Mouse (Mus musculus) hindbrain, embryonic 10.5 days (tissue): Measurements from ENCODE around the gene Ddrgk1. TPM values are rescaled to one million over a fixed set of nuclear protein-coding genes. Genes with fewer than 3 reads are reported as not detected.

Experiments used
- DNase-seq: peaks from one replicate; pipeline ENCODE4 v3.0.0-alpha.2; 2017; ENCODE audit warnings: low spot score
- H3K27ac ChIP-seq: fragments of 300-500 bp; sonication (generic); 2 replicates; pipeline ENCODE4 v1.5.1; 2016; ENCODE audit warnings: mild to moderate bottlenecking, moderate library complexity
- H3K27me3 ChIP-seq: fragments of 300-500 bp; sonication (generic); 2 replicates; pipeline ENCODE4 v1.6.1; 2016; ENCODE audit warnings: mild to moderate bottlenecking; ENCODE audit not compliant: poor library complexity, insufficient read depth, severe bottlenecking
- H3K36me3 ChIP-seq: fragments of 300-500 bp; sonication (generic); 2 replicates; pipeline ENCODE4 v1.6.1; 2016; ENCODE audit warnings: mild to moderate bottlenecking, moderate library complexity
- H3K4me1 ChIP-seq: fragments of 300-500 bp; sonication (generic); replicated peaks from 2 replicates; pipeline ENCODE4 v1.6.1; 2016; ENCODE audit warnings: mild to moderate bottlenecking
- H3K4me3 ChIP-seq: fragments of 300-500 bp; sonication (generic); 2 replicates; pipeline ENCODE4 v1.5.1; 2016; ENCODE audit warnings: mild to moderate bottlenecking, moderate library complexity
- H3K9me3 ChIP-seq: fragments of 300-500 bp; sonication (generic); 2 replicates; pipeline ENCODE4 v1.6.1; 2016; ENCODE audit warnings: mild to moderate bottlenecking, moderate library complexity
- WGBS: fragments of 180-500 bp; shearing (Covaris S2); methylation state at CpG from one replicate; pipeline ENCODE4 v1.1.7; 2016; 5-methylcytosine and 5-hydroxymethylcytosine counted together
- polyA plus RNA-seq: library from polyadenylated mRNA; unstranded; fragments of >200 nt; fragmentation: Nextera tagmentation; extraction: Ambion mirVana; gene quantifications from 2 replicates; pipeline ENCODE4 v1.2.1, GENCODE M21; 2016

Gene Ddrgk1
- 47.1 and 50.7 TPM in 2 replicates for polyA plus RNA-seq

GRCm38 (mm10) chr2:130664102-130664701 is at the start of gene Ddrgk1:
Gene Ddrgk1, minus strand, starts transcription at chr2:130664659.
- Histone ChIP-seq H3K27ac (peak within 1 kb of the TSS; percentile 98), H3K4me1 (peaks cover 34% of the 10 kb centered on the region), H3K36me3 (peaks cover 37% of the 10 kb centered on the region), H3K27me3 (no peaks in the 10 kb centered on the region), H3K4me3 (peak within 1 kb of the TSS; percentile 67), H3K9me3 (no peaks in the 10 kb centered on the region)
- under 1% methylated on average over 40 of the region's 40 CpGs for WGBS
- DNase-seq: peak; percentile 94

- Histone ChIP-seq H3K27me3 (no peaks in the 10 kb centered on the region), H3K9me3 (no peaks in the 10 kb centered on the region), H3K4me3 (no peak overlapping the region), H3K36me3 (peaks cover 32% of the 10 kb centered on the region), H3K27ac (no peak overlapping the region), H3K4me1 (0 out of 2 replicates have a peak, but pooled peaks cover 2% of the 10 kb centered on the region)
- no peak for DNase-seq
- WGBS: 72% methylated on average over 10 of the region's 10 CpGs
Measured at GRCm38 (mm10) chr2:130707057-130707456, 42.6 kb upstream of the Ddrgk1 start.

GRCm38 (mm10) chr2:130706602-130707001 is 42.1 kb upstream of the Ddrgk1 start:
- WGBS: 70% methylated on average over 4 of the region's 4 CpGs
- Histone ChIP-seq H3K27ac (no peak overlapping the region), H3K4me1 (0 out of 2 replicates have a peak, but pooled peaks cover 2% of the 10 kb centered on the region), H3K36me3 (peaks cover 28% of the 10 kb centered on the region), H3K4me3 (no peak overlapping the region), H3K9me3 (no peaks in the 10 kb centered on the region), H3K27me3 (no peaks in the 10 kb centered on the region)
- no peak for DNase-seq

GRCm38 (mm10) chr2:130705178-130705577 is 40.7 kb upstream of the Ddrgk1 start:
- Histone ChIP-seq H3K27ac (no peak overlapping the region), H3K27me3 (peaks cover 10% of the 10 kb centered on the region), H3K4me3 (no peak overlapping the region), H3K36me3 (peaks cover 14% of the 10 kb centered on the region), H3K9me3 (no peaks in the 10 kb centered on the region), H3K4me1 (0 out of 2 replicates have a peak, but pooled peaks cover 2% of the 10 kb centered on the region)
- no peak for DNase-seq
- WGBS: 73% methylated on average over 6 of the region's 6 CpGs

- Histone ChIP-seq H3K27ac (no peak overlapping the region), H3K27me3 (peaks cover 18% of the 10 kb centered on the region), H3K4me1 (0 out of 2 replicates have a peak, but pooled peaks cover 2% of the 10 kb centered on the region), H3K4me3 (no peak overlapping the region), H3K9me3 (no peaks in the 10 kb centered on the region), H3K36me3 (peaks cover 5% of the 10 kb centered on the region)
- DNase-seq: no peak
- 69% methylated on average over 9 of the region's 9 CpGs for WGBS
Measured at GRCm38 (mm10) chr2:130704040-130705001, 39.9 kb upstream of the Ddrgk1 start.

- Histone ChIP-seq H3K27me3 (peaks cover 75% of the 10 kb centered on the region), H3K27ac (peak overlapping the region; percentile 42; the same call in 1 of the 2 replicates), H3K4me3 (peak overlapping the region; percentile 75), H3K36me3 (no peaks in the 10 kb centered on the region), H3K4me1 (peaks cover 20% of the 10 kb centered on the region), H3K9me3 (no peaks in the 10 kb centered on the region)
- no peak for DNase-seq
- 3% methylated on average over 14 of the region's 14 CpGs for WGBS
Measured at GRCm38 (mm10) chr2:130697821-130698266, 33.4 kb upstream of the Ddrgk1 start.

GRCm38 (mm10) chr2:130697153-130697810 is 32.8 kb upstream of the Ddrgk1 start, which contains the start of gene Slc4a11:
Gene Slc4a11, minus strand, starts transcription at chr2:130697519.
- peak within 1 kb of the TSS; percentile 75 for H3K4me3 ChIP-seq
- H3K9me3 ChIP-seq: no peaks in the 10 kb centered on the region
- 1% methylated on average over 65 of the region's 65 CpGs for WGBS
- peaks cover 75% of the 10 kb centered on the region for H3K27me3 ChIP-seq
- H3K36me3 ChIP-seq: no peaks in the 10 kb centered on the region
- peak within 1 kb of the TSS; percentile 42; the same call in 1 of the 2 replicates for H3K27ac ChIP-seq
- peak; percentile 58 for DNase-seq
- peaks cover 20% of the 10 kb centered on the region for H3K4me1 ChIP-seq

GRCm38 (mm10) chr2:130696700-130697152 is 32.3 kb upstream of the Ddrgk1 start:
- Histone ChIP-seq H3K4me1 (peaks cover 20% of the 10 kb centered on the region), H3K4me3 (peak overlapping the region; percentile 75)

GRCm38 (mm10) chr2:130693563-130693962 is 29.1 kb upstream of the Ddrgk1 start:
- WGBS: 38% methylated on average over 3 of the region's 3 CpGs
- no peaks in the 10 kb centered on the region for H3K36me3 ChIP-seq

More at GRCm38 (mm10) chr2:130696700-130697152, 32.3 kb upstream of the Ddrgk1 start:
- Histone ChIP-seq H3K9me3 (no peaks in the 10 kb centered on the region), H3K27ac (no peak overlapping the region), H3K27me3 (peaks cover 75% of the 10 kb centered on the region), H3K36me3 (no peaks in the 10 kb centered on the region)
- WGBS: 1% methylated on average over 31 of the region's 31 CpGs
- no peak for DNase-seq

GRCm38 (mm10) chr2:130689011-130689410 is 24.6 kb upstream of the Ddrgk1 start:
- DNase-seq: no peak
- Histone ChIP-seq H3K4me3 (no peak overlapping the region), H3K27ac (no peak overlapping the region), H3K4me1 (no peaks in the 10 kb centered on the region), H3K27me3 (peaks cover 5% of the 10 kb centered on the region), H3K9me3 (no peaks in the 10 kb centered on the region), H3K36me3 (peaks cover 30% of the 10 kb centered on the region)
- 82% methylated on average over 2 of the region's 2 CpGs for WGBS

More at GRCm38 (mm10) chr2:130693563-130693962, 29.1 kb upstream of the Ddrgk1 start:
- H3K4me3 ChIP-seq: no peak overlapping the region
- DNase-seq: no peak
- peaks cover 20% of the 10 kb centered on the region for H3K4me1 ChIP-seq
- H3K9me3 ChIP-seq: no peaks in the 10 kb centered on the region
- peaks cover 50% of the 10 kb centered on the region for H3K27me3 ChIP-seq
- H3K27ac ChIP-seq: no peak overlapping the region

GRCm38 (mm10) chr2:130685426-130685825 is 21.0 kb upstream of the Ddrgk1 start:
- Histone ChIP-seq H3K36me3 (peaks cover 65% of the 10 kb centered on the region), H3K27ac (no peak overlapping the region), H3K9me3 (no peaks in the 10 kb centered on the region), H3K27me3 (no peaks in the 10 kb centered on the region), H3K4me1 (no peaks in the 10 kb centered on the region), H3K4me3 (no peak overlapping the region)
- whole genome bisulfite sequencing: 87% methylated on average over 9 of the region's 9 CpGs
- no peak for DNase-seq

GRCm38 (mm10) chr2:130681531-130681930 is 17.1 kb upstream of the Ddrgk1 start:
- WGBS: 90% methylated on average over 3 of the region's 3 CpGs
- DNase-seq: no peak
- no peaks in the 10 kb centered on the region for H3K9me3 ChIP-seq
- H3K36me3 ChIP-seq: peaks cover 97% of the 10 kb centered on the region
- H3K27me3 ChIP-seq: no peaks in the 10 kb centered on the region
- no peaks in the 10 kb centered on the region for H3K4me1 ChIP-seq
- no peak overlapping the region for H3K4me3 ChIP-seq
- no peak overlapping the region for H3K27ac ChIP-seq
